Mouse (Mus musculus): ENCODE data around the gene Fbxw11. TPM values are rescaled to one million over a fixed set of nuclear protein-coding genes. Genes with fewer than 3 reads are reported as not detected.
A peak's percentile ranks its signal among the peaks of the same experiment; 100 is the strongest.

Gene Fbxw11
- polyA plus RNA-seq, 1 experiment: 29.8 TPM

DNA sequence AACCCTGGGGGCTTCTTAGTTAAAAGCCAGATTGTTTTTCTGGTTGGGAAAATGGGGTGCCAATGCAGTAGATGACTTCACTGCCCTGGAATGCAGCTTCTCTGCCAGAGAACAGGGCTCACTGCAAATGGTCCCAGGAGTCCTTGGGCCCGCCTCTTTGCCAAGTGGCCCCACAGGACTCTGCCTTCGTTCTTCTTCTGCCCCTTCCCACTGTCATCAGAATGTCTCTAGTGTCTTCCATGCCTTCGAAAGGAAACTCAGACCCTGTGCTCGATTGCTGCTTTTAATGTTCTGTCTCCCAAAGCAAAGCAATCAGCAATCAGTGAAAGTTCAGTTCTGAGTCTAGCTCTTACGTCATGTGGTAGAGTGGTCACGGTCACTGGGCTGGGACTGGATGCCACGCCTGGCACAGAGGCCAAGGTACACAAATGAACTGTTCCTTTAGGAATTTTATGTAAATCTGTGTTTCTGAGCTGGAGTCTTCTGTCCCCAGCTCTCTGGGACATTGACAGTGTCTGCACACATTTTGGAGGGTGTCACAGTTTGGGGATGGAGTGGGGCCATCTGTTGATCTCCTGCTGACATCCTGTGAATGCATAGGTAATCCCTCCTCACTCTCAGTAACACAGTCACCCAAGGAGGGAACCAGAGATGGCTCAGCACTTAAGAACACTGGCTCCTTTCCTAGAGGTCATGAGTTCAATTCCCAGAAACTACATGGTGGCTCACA lies 37.2 kb upstream of the Fbxw11 start:
- TF ChIP-seq CTCF (IDR thresholded peaks at IDR 0.05; ENCODE audit: extremely low read depth, insufficient read length, insufficient replicate concordance, low read depth, low read length) (no peak), POLR2A (IDR thresholded peaks at IDR 0.05; ENCODE audit: low read depth, low read length) (no peak)
- H3K4me1 ChIP-seq (ENCODE audit: control insufficient read depth, insufficient read depth, insufficient read length, low read length): peaks cover 25% of the 10 kb centered on the region
- no peaks in the 10 kb centered on the region for H3K27me3 ChIP-seq (ENCODE audit: control insufficient read depth, insufficient read depth, low read length)
- peak overlapping the region; percentile 91 for H3K27ac ChIP-seq (ENCODE audit: insufficient read depth, low read depth, low read length)
- WGBS: 19% methylated on average over 7 of the region's 7 CpGs
- no peak overlapping the region for H3K4me3 ChIP-seq (ENCODE audit: low read depth, low read length)
- peaks cover 8% of the 10 kb centered on the region; the same call in 1 of the 2 replicates for H3K36me3 ChIP-seq (ENCODE audit: control insufficient read depth, insufficient read depth, low read length)

DNA sequence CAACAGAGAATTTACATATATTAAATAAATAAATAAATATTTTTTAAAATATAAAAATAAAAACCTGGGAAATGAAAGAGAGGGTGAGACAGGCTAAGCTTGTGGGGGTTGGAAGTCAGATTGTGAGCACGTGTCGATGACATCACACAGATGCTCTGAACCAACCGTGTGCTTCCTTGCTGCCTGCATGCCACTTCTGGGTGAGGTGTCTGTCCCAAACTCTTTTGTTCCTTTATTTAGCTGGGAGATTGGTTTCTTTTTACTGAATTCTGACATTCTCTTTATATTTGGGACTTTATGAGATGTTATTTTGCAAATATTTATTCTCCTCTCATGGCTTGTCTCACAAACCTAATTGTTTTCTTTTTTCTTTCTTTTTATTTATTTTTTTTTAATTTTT lies 36.6 kb upstream of the Fbxw11 start:
- peak overlapping the region; percentile 91 for H3K27ac ChIP-seq (ENCODE audit: insufficient read depth, low read depth, low read length)

DNA sequence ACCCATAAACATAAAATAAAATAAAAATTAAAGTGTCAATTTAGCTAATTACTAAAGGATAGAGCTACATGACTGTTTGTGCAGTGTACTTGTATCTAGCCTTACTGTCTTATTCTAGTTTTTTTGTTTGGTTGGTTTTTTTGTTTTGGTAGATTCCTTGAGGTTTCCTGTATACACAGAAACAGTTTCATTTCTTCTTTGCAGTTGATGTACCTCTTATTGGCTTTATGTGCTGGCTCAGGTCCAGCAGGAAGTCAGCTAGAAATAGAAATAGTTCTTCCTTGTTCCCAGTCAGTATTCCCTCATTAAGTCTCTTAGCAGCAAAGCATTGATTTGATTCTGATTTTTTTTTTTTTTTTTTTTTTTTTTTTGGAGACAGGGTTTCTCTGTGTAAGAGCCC lies 35.2 kb upstream of the Fbxw11 start:
- Histone ChIP-seq H3K4me3 (ENCODE audit: low read depth, low read length) (no peak overlapping the region), H3K36me3 (ENCODE audit: control insufficient read depth, insufficient read depth, low read length) (peaks cover 14% of the 10 kb centered on the region), H3K27me3 (ENCODE audit: control insufficient read depth, insufficient read depth, low read length) (no peaks in the 10 kb centered on the region), H3K4me1 (ENCODE audit: control insufficient read depth, insufficient read depth, insufficient read length, low read length) (peaks cover 17% of the 10 kb centered on the region), H3K27ac (ENCODE audit: insufficient read depth, low read depth, low read length) (peak overlapping the region; percentile 46; the same call in 1 of the 2 replicates)
- no peak for TF ChIP-seq CTCF (IDR thresholded peaks at IDR 0.05; ENCODE audit: extremely low read depth, insufficient read length, insufficient replicate concordance, low read depth, low read length)
- TF ChIP-seq POLR2A (IDR thresholded peaks at IDR 0.05; ENCODE audit: low read depth, low read length): no peak

More for the DNA sequence above, 36.6 kb upstream of the Fbxw11 start:
- peaks cover 22% of the 10 kb centered on the region for H3K4me1 ChIP-seq (ENCODE audit: control insufficient read depth, insufficient read depth, insufficient read length, low read length)
- no peak overlapping the region for H3K4me3 ChIP-seq (ENCODE audit: low read depth, low read length)
- H3K36me3 ChIP-seq (ENCODE audit: control insufficient read depth, insufficient read depth, low read length): peaks cover 10% of the 10 kb centered on the region; the same call in 1 of the 2 replicates
- WGBS: 87% methylated on average over 3 of the region's 3 CpGs
- no peak for TF ChIP-seq CTCF (IDR thresholded peaks at IDR 0.05; ENCODE audit: extremely low read depth, insufficient read length, insufficient replicate concordance, low read depth, low read length)
- TF ChIP-seq POLR2A (IDR thresholded peaks at IDR 0.05; ENCODE audit: low read depth, low read length): no peak
- no peaks in the 10 kb centered on the region for H3K27me3 ChIP-seq (ENCODE audit: control insufficient read depth, insufficient read depth, low read length)

DNA sequence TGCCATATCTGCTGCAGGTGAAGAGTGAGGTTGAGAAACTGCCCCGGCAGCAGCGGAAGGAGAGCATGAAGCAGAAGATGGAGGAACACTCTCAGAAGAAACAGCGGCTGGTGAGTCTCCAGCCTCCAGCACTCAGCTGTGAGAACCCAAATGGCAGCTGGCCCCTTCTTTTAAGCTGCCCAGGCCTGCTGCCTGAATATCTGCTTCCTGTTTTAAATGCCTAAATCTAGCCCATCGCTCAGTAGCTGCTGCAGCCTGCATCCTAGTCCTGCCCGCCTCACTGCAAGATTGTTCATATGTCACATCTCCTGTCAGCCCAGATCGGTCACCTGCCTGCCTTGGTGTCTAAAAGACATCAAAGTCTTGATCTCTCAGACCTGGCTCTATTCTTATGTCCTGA lies 31.9 kb upstream of the Fbxw11 start:
- TF ChIP-seq CTCF (IDR thresholded peaks at IDR 0.05; ENCODE audit: extremely low read depth, insufficient read length, insufficient replicate concordance, low read depth, low read length): no peak
- no peak for TF ChIP-seq POLR2A (IDR thresholded peaks at IDR 0.05; ENCODE audit: low read depth, low read length)
- Histone ChIP-seq H3K27ac (ENCODE audit: insufficient read depth, low read depth, low read length) (no peak overlapping the region), H3K4me1 (ENCODE audit: control insufficient read depth, insufficient read depth, insufficient read length, low read length) (peaks cover 7% of the 10 kb centered on the region; the same call in 1 of the 2 replicates), H3K4me3 (ENCODE audit: low read depth, low read length) (no peak overlapping the region), H3K27me3 (ENCODE audit: control insufficient read depth, insufficient read depth, low read length) (no peaks in the 10 kb centered on the region), H3K36me3 (ENCODE audit: control insufficient read depth, insufficient read depth, low read length) (peaks cover 19% of the 10 kb centered on the region)
- 90% methylated on average over 6 of the region's 6 CpGs for WGBS

DNA sequence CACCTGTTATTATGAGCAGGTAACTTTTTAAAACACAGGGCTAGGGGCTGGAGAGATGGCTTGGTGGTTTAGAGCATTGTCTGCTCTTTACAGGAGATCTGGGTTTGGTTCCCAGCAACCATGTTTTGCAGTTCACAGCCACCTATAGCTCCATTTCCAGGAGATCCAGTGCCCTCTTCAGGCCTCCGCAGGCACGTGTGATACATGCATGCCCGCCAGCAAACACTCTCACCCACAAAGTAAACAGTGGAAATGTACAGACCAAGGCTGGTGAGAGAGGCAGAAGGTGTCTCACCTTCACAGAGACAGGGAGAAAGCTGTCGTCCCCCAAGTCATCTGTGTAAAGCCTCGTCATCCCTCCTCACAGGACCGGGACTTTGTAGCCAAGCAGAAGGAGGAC lies 30.2 kb upstream of the Fbxw11 start:
- TF ChIP-seq POLR2A (IDR thresholded peaks at IDR 0.05; ENCODE audit: low read depth, low read length) (no peak), CTCF (IDR thresholded peaks at IDR 0.05; ENCODE audit: extremely low read depth, insufficient read length, insufficient replicate concordance, low read depth, low read length) (no peak)
- WGBS: 45% methylated on average over 6 of the region's 6 CpGs
- Histone ChIP-seq H3K27ac (ENCODE audit: insufficient read depth, low read depth, low read length) (no peak overlapping the region), H3K27me3 (ENCODE audit: control insufficient read depth, insufficient read depth, low read length) (no peaks in the 10 kb centered on the region), H3K4me3 (ENCODE audit: low read depth, low read length) (no peak overlapping the region), H3K4me1 (ENCODE audit: control insufficient read depth, insufficient read depth, insufficient read length, low read length) (no peaks in the 10 kb centered on the region), H3K36me3 (ENCODE audit: control insufficient read depth, insufficient read depth, low read length) (peaks cover 22% of the 10 kb centered on the region)

DNA sequence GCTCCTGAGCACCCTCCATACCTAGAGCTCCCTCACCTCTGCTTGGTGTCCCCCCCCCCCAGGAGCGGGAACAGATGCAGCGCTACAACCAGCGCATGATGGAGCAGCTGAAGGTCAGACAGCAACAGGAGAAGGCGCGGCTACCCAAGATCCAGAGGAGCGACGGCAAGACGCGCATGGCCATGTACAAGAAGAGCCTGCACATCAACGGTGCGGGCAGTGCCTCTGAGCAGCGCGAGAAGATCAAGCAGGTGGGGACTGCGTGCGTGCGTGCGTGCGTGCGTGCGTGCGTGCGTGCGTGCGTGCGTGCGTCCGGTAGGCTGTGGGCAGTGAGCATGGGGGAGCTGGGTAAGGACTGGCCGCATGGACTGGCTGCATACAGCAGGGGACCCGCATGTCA lies 28.1 kb upstream of the Fbxw11 start:
- TF ChIP-seq POLR2A (IDR thresholded peaks at IDR 0.05; ENCODE audit: low read depth, low read length) (no peak), CTCF (IDR thresholded peaks at IDR 0.05; ENCODE audit: extremely low read depth, insufficient read length, insufficient replicate concordance, low read depth, low read length) (no peak)
- peaks cover 15% of the 10 kb centered on the region for H3K4me1 ChIP-seq (ENCODE audit: control insufficient read depth, insufficient read depth, insufficient read length, low read length)
- H3K27me3 ChIP-seq (ENCODE audit: control insufficient read depth, insufficient read depth, low read length): no peaks in the 10 kb centered on the region
- H3K4me3 ChIP-seq (ENCODE audit: low read depth, low read length): no peak overlapping the region
- 95% methylated on average over 29 of the region's 29 CpGs for WGBS
- peaks cover 28% of the 10 kb centered on the region for H3K36me3 ChIP-seq (ENCODE audit: control insufficient read depth, insufficient read depth, low read length)
- no peak overlapping the region for H3K27ac ChIP-seq (ENCODE audit: insufficient read depth, low read depth, low read length)

DNA sequence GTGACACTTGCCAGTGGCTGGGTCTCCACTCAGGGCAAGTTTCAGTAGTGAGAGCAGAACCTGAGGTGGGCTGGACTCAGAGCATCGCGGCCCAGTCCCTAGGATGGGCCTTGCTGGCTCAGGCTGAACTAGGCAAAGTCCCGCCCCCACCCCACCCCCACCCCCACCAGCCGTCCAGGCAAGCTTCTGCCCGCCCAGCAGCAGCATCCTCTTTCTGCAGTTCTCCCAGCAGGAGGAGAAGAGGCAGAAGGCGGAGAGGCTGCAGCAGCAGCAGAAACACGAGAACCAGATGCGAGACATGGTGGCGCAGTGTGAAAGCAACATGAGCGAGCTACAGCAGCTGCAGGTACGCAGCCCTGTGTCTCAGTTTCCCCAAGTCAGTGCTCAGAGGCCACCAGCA lies 27.0 kb upstream of the Fbxw11 start:
- Histone ChIP-seq H3K4me3 (ENCODE audit: low read depth, low read length) (no peak overlapping the region), H3K27me3 (ENCODE audit: control insufficient read depth, insufficient read depth, low read length) (no peaks in the 10 kb centered on the region), H3K27ac (ENCODE audit: insufficient read depth, low read depth, low read length) (no peak overlapping the region), H3K4me1 (ENCODE audit: control insufficient read depth, insufficient read depth, insufficient read length, low read length) (peaks cover 15% of the 10 kb centered on the region), H3K36me3 (ENCODE audit: control insufficient read depth, insufficient read depth, low read length) (peaks cover 25% of the 10 kb centered on the region)
- WGBS: 66% methylated on average over 11 of the region's 11 CpGs
- no peak for TF ChIP-seq POLR2A (IDR thresholded peaks at IDR 0.05; ENCODE audit: low read depth, low read length)
- no peak for TF ChIP-seq CTCF (IDR thresholded peaks at IDR 0.05; ENCODE audit: extremely low read depth, insufficient read length, insufficient replicate concordance, low read depth, low read length)

Measured in small intestine, adult 2 months (tissue).